Mouse (Mus musculus): ENCODE data around the gene Hbb-bh2. TPM values are rescaled to one million over a fixed set of nuclear protein-coding genes. Genes with fewer than 3 reads are reported as not detected.
"Not testable (repeated sequence)": the region's sequence is repeated elsewhere in the genome, so short reads cannot be mapped to it uniquely, and the experiment has no call there.

Hbb-bh2 gene
- polyA plus RNA-seq, 1 experiment from 2014 or later = not detected

- no peaks in the 10 kb centered on the region for H3K27me3 ChIP-seq
- H3K36me3 ChIP-seq (ENCODE audit: poor library complexity, severe bottlenecking) = no peaks in the 10 kb centered on the region
- H3K4me1 ChIP-seq = no peaks in the 10 kb centered on the region
- no peaks in the 10 kb centered on the region for H3K9me3 ChIP-seq (replicated peaks)
- H3K27ac ChIP-seq = no peak overlapping the region
- no peak for ATAC-seq
- H3K9ac ChIP-seq = no peak overlapping the region
- WGBS = 94% methylated on average over 1 of the region's 1 CpGs
- H3K4me3 ChIP-seq = no peak overlapping the region
- no peak overlapping the region for H3K4me2 ChIP-seq
Measured at GRCm38 (mm10) chr7:103810296-103810695, 30.0 kb downstream of the Hbb-bh2 start.

- Histone ChIP-seq H3K4me2 (no peak overlapping the region), H3K4me3 (no peak overlapping the region), H3K9me3 (replicated peaks) (no peaks in the 10 kb centered on the region), H3K27me3 (no peaks in the 10 kb centered on the region), H3K27ac (no peak overlapping the region), H3K9ac (no peak overlapping the region), H3K36me3 (ENCODE audit: poor library complexity, severe bottlenecking) (no peaks in the 10 kb centered on the region), H3K4me1 (no peaks in the 10 kb centered on the region)
- WGBS = 62% methylated on average over 1 of the region's 1 CpGs
- ATAC-seq = no peak
Measured at GRCm38 (mm10) chr7:103809801-103810155, 30.5 kb downstream of the Hbb-bh2 start.

GRCm38 (mm10) chr7:103808971-103809800 is 31.1 kb downstream of the Hbb-bh2 start:
- Histone ChIP-seq H3K27me3 (no peaks in the 10 kb centered on the region), H3K4me2 (no peak overlapping the region), H3K36me3 (ENCODE audit: poor library complexity, severe bottlenecking) (no peaks in the 10 kb centered on the region), H3K27ac (no peak overlapping the region), H3K9ac (no peak overlapping the region), H3K9me3 (replicated peaks) (no peaks in the 10 kb centered on the region), H3K4me1 (no peaks in the 10 kb centered on the region), H3K4me3 (no peak overlapping the region)
- 72% methylated on average over 5 of the region's 5 CpGs for WGBS
- no peak for ATAC-seq

GRCm38 (mm10) chr7:103808120-103808519 is 32.2 kb downstream of the Hbb-bh2 start:
- WGBS = 69% methylated on average over 2 of the region's 2 CpGs
- H3K4me2 ChIP-seq; H3K27ac ChIP-seq; H3K4me1 ChIP-seq; ATAC-seq; H3K9me3 ChIP-seq (replicated peaks); H3K9ac ChIP-seq; H3K27me3 ChIP-seq; H3K36me3 ChIP-seq (ENCODE audit: poor library complexity, severe bottlenecking); H3K4me3 ChIP-seq: not testable (repeated sequence)

GRCm38 (mm10) chr7:103806856-103807255 is 33.5 kb downstream of the Hbb-bh2 start:
- 70% methylated on average over 1 of the region's 1 CpGs for WGBS
- no peaks in the 10 kb centered on the region for H3K9me3 ChIP-seq (replicated peaks)
- H3K27me3 ChIP-seq = no peaks in the 10 kb centered on the region
- H3K36me3 ChIP-seq (ENCODE audit: poor library complexity, severe bottlenecking) = no peaks in the 10 kb centered on the region
- no peak overlapping the region for H3K9ac ChIP-seq
- ATAC-seq = no peak
- H3K4me3 ChIP-seq = no peak overlapping the region
- no peaks in the 10 kb centered on the region for H3K4me1 ChIP-seq
- H3K4me2 ChIP-seq = no peak overlapping the region
- no peak overlapping the region for H3K27ac ChIP-seq

GRCm38 (mm10) chr7:103792669-103793388 is 47.5 kb downstream of the Hbb-bh2 start:
- no peaks in the 10 kb centered on the region for H3K4me1 ChIP-seq
- H3K4me2 ChIP-seq = no peak overlapping the region
- H3K4me3 ChIP-seq = no peak overlapping the region
- H3K9ac ChIP-seq = no peak overlapping the region
- no peak overlapping the region for H3K27ac ChIP-seq
- WGBS = 23% methylated on average over 4 of the region's 4 CpGs
- H3K27me3 ChIP-seq = no peaks in the 10 kb centered on the region
- no peaks in the 10 kb centered on the region for H3K36me3 ChIP-seq (ENCODE audit: poor library complexity, severe bottlenecking)
- no peak for ATAC-seq
- H3K9me3 ChIP-seq (replicated peaks) = no peaks in the 10 kb centered on the region

GRCm38 (mm10) chr7:103791721-103792120 is 48.6 kb downstream of the Hbb-bh2 start, which contains the start of gene Olfr67:
Gene Olfr67, minus strand, starts transcription at chr7:103791821.
- H3K9ac ChIP-seq = no peak within 1 kb of the TSS

More at GRCm38 (mm10) chr7:103791721-103792120, 48.6 kb downstream of the Hbb-bh2 start, which contains the start of gene Olfr67:
- no peaks in the 10 kb centered on the region for H3K27me3 ChIP-seq
- no peaks in the 10 kb centered on the region for H3K4me1 ChIP-seq
- 86% methylated on average over 3 of the region's 3 CpGs for WGBS
- H3K4me2 ChIP-seq = no peak within 1 kb of the TSS
- H3K9me3 ChIP-seq (replicated peaks) = no peaks in the 10 kb centered on the region
- ATAC-seq = no peak
- no peak within 1 kb of the TSS for H3K27ac ChIP-seq
- no peaks in the 10 kb centered on the region for H3K36me3 ChIP-seq (ENCODE audit: poor library complexity, severe bottlenecking)
- H3K4me3 ChIP-seq = no peak within 1 kb of the TSS

Other genes starting within 250 kb of the Hbb-bh2 start
- gene Olfr619, start 239.9 kb downstream of the Hbb-bh2 start, polyA plus RNA-seq (2015; fragmentation: Nextera tagmentation; extraction: Ambion mirVana) = not detected in 2 replicates
- not detected in 2 replicates for gene Olfr620, start 228.0 kb downstream of the Hbb-bh2 start, polyA plus RNA-seq (2015; fragmentation: Nextera tagmentation; extraction: Ambion mirVana)
- gene Olfr622, start 197.8 kb downstream of the Hbb-bh2 start, polyA plus RNA-seq (2015; fragmentation: Nextera tagmentation; extraction: Ambion mirVana) = not detected in 2 replicates
- gene Olfr623, start 176.8 kb downstream of the Hbb-bh2 start, polyA plus RNA-seq (2015; fragmentation: Nextera tagmentation; extraction: Ambion mirVana) = not detected in 2 replicates
- 0.03 TPM in 1 of 2 replicates, not detected in the other for gene Olfr624, start 169.3 kb downstream of the Hbb-bh2 start, polyA plus RNA-seq (2015; fragmentation: Nextera tagmentation; extraction: Ambion mirVana)
- not detected in 2 replicates for gene Olfr625-ps1, start 157.8 kb downstream of the Hbb-bh2 start, polyA plus RNA-seq (2015; fragmentation: Nextera tagmentation; extraction: Ambion mirVana)
- gene Olfr243, start 125.8 kb downstream of the Hbb-bh2 start, polyA plus RNA-seq (2015; fragmentation: Nextera tagmentation; extraction: Ambion mirVana) = not detected in 2 replicates
- gene Olfr628, start 110.1 kb downstream of the Hbb-bh2 start, polyA plus RNA-seq (2015; fragmentation: Nextera tagmentation; extraction: Ambion mirVana) = not detected in 2 replicates
- not detected in 2 replicates for gene Olfr629, start 95.6 kb downstream of the Hbb-bh2 start, polyA plus RNA-seq (2015; fragmentation: Nextera tagmentation; extraction: Ambion mirVana)
- not detected in 2 replicates for gene Olfr630, start 83.2 kb downstream of the Hbb-bh2 start, polyA plus RNA-seq (2015; fragmentation: Nextera tagmentation; extraction: Ambion mirVana)
- not detected in 2 replicates for gene Olfr69, start 68.9 kb downstream of the Hbb-bh2 start, polyA plus RNA-seq (2015; fragmentation: Nextera tagmentation; extraction: Ambion mirVana)
- gene Olfr68, start 60.8 kb downstream of the Hbb-bh2 start, polyA plus RNA-seq (2015; fragmentation: Nextera tagmentation; extraction: Ambion mirVana) = not detected in 2 replicates
- gene Olfr67, start 48.7 kb downstream of the Hbb-bh2 start, polyA plus RNA-seq (2015; fragmentation: Nextera tagmentation; extraction: Ambion mirVana) = not detected in 2 replicates
- gene Hbb-bt, start 26.5 kb downstream of the Hbb-bh2 start, polyA plus RNA-seq (2015; fragmentation: Nextera tagmentation; extraction: Ambion mirVana) = 960 and 1,191 TPM in 2 replicates
- gene Hbb-bs, start 12.4 kb downstream of the Hbb-bh2 start, polyA plus RNA-seq (2015; fragmentation: Nextera tagmentation; extraction: Ambion mirVana) = 1,844 and 2,278 TPM in 2 replicates
- 32.1 and 81.1 TPM in 2 replicates for gene Hbb-bh1, start 2.6 kb upstream of the Hbb-bh2 start, polyA plus RNA-seq (2015; fragmentation: Nextera tagmentation; extraction: Ambion mirVana)
- 3,762 and 4,630 TPM in 2 replicates for gene Hbb-y, start 12.7 kb upstream of the Hbb-bh2 start, polyA plus RNA-seq (2015; fragmentation: Nextera tagmentation; extraction: Ambion mirVana)
- not detected in 2 replicates for gene Olfr66, start 45.7 kb upstream of the Hbb-bh2 start, polyA plus RNA-seq (2015; fragmentation: Nextera tagmentation; extraction: Ambion mirVana)
- not detected in 2 replicates for gene Olfr64, start 54.0 kb upstream of the Hbb-bh2 start, polyA plus RNA-seq (2015; fragmentation: Nextera tagmentation; extraction: Ambion mirVana)
- gene Olfr65, start 63.0 kb upstream of the Hbb-bh2 start, polyA plus RNA-seq (2015; fragmentation: Nextera tagmentation; extraction: Ambion mirVana) = not detected in 2 replicates
- gene Olfr631, start 88.3 kb upstream of the Hbb-bh2 start, polyA plus RNA-seq (2015; fragmentation: Nextera tagmentation; extraction: Ambion mirVana) = not detected in 2 replicates
- gene Olfr632, start 93.8 kb upstream of the Hbb-bh2 start, polyA plus RNA-seq (2015; fragmentation: Nextera tagmentation; extraction: Ambion mirVana) = not detected in 2 replicates
- not detected in 2 replicates for gene Olfr633, start 103.9 kb upstream of the Hbb-bh2 start, polyA plus RNA-seq (2015; fragmentation: Nextera tagmentation; extraction: Ambion mirVana)
- gene Olfr635, start 130.6 kb upstream of the Hbb-bh2 start, polyA plus RNA-seq (2015; fragmentation: Nextera tagmentation; extraction: Ambion mirVana) = not detected in 2 replicates
- not detected in 2 replicates for gene Olfr638, start 158.2 kb upstream of the Hbb-bh2 start, polyA plus RNA-seq (2015; fragmentation: Nextera tagmentation; extraction: Ambion mirVana)
- 0.04 TPM in 1 of 2 replicates, not detected in the other for gene Olfr639, start 176.8 kb upstream of the Hbb-bh2 start, polyA plus RNA-seq (2015; fragmentation: Nextera tagmentation; extraction: Ambion mirVana)
- not detected in 2 replicates for gene Olfr640, start 185.1 kb upstream of the Hbb-bh2 start, polyA plus RNA-seq (2015; fragmentation: Nextera tagmentation; extraction: Ambion mirVana)
- gene Olfr641, start 194.9 kb upstream of the Hbb-bh2 start, polyA plus RNA-seq (2015; fragmentation: Nextera tagmentation; extraction: Ambion mirVana) = not detected in 2 replicates
- not detected in 2 replicates for gene Olfr642, start 212.1 kb upstream of the Hbb-bh2 start, polyA plus RNA-seq (2015; fragmentation: Nextera tagmentation; extraction: Ambion mirVana)
- not detected in 2 replicates for gene 4930516K23Rik, start 220.9 kb upstream of the Hbb-bh2 start, polyA plus RNA-seq (2015; fragmentation: Nextera tagmentation; extraction: Ambion mirVana)
- gene Olfr644, start 231.3 kb upstream of the Hbb-bh2 start, polyA plus RNA-seq (2015; fragmentation: Nextera tagmentation; extraction: Ambion mirVana) = not detected in 2 replicates
- gene Olfr645, start 244.9 kb upstream of the Hbb-bh2 start, polyA plus RNA-seq (2015; fragmentation: Nextera tagmentation; extraction: Ambion mirVana) = not detected in 2 replicates

All from forebrain, embryonic 13.5 days (tissue).